Mouse (Mus musculus) monocyte, adult 59 days (primary cell): ENCODE results near the gene Lrrn1. TPM values are rescaled to one million over a fixed set of nuclear protein-coding genes. Genes with fewer than 3 reads are reported as not detected.

Experiments
- total RNA-seq, 2 experiments: library from RNA; stranded (reverse); gene quantifications; one replicate each; pipeline ENCODE4 v1.2.4; 2023

Gene Lrrn1
- not detected for total RNA-seq

GRCm38 (mm10) chr6:107528877-107529864 is at the start of gene Lrrn1:
Gene Lrrn1, plus strand, starts transcription at chr6:107529768.

